Mouse (Mus musculus): ENCODE results near the gene Rpl7a.

Rpl7a gene

DNA sequence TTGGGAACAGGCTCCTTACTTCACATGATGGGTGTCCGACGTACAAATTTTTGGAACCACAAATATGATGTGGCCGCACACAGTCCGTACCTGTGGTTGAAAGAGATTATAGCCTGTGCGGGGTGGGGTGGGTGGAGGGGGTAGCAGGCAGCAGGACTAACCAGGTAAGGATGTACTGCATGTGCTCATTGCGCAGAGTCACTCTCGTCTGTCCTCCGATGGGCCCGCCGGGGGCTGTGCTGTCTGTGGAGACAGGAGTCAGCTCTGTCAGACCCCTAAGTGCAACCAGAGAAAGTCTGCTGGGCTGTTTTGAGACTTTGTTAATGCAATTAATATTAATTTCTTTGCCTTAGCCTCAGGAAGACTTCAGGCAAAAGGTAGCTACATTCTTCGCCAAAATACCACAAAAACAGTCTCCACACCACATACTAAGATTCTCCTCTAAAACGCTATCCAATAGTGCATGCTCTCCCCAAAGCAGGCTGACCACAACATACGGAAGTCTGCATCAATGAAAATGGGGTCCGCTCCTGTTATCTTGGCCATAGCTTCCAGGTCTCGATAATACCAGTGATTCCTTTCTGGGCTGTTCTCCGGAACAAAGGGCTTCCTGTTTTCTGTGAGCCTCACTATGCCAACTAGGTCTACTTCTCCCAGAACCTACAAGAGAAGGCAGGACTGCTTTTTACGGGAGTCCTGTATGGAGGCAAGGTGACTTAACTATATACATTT lies 3.0 kb downstream of the Rpl7a start:
- in situ Hi-C loops (cut with MboI) = loop anchor here (25.0 kb wide), 2 partner anchors 476 to 1351 kb away; partner anchors contain the start of genes Edf1, Mamdc4 and Sec16a

DNA sequence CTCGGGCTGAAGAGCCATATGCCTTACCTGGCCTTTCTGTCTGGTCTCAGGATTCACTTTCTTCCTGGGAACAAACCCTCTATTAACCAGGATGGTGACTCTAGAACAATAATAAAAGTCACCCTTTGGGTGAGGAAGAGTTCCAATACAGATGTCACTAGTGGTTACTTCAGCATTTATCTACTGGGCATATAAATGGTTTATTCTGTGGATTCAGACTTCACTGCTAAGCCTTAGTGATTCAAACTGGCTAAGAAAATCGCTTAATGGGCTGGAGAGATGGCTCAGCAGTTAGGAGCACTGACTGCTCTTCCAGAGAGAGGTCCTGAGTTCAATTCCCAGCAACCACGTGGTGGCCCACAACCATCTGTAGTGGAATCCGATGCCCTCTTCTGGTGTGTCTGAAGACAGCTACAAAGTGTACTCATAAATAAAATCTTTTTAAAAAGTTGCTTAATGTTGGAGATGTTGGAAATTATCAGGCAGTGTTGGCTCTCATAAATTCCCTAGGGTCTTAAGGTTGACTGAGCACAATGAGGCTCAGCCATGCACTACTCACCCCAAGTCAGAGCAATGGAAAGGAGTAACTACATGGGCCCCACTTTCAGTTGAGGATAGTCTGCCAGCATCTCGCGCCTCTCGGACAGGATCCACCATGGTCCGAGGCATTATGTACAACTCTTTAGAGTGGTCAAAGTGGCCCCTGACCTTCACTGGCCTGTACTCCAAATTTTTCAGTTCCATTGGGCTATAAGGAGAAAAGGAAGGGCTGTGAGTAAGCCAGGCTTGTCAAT lies 3.8 kb downstream of the Rpl7a start:
- in situ Hi-C loops (cut with MboI) = loop anchor here (25.0 kb wide), 2 partner anchors 477 to 1352 kb away; partner anchors contain the start of genes Edf1, Mamdc4 and Sec16a

DNA sequence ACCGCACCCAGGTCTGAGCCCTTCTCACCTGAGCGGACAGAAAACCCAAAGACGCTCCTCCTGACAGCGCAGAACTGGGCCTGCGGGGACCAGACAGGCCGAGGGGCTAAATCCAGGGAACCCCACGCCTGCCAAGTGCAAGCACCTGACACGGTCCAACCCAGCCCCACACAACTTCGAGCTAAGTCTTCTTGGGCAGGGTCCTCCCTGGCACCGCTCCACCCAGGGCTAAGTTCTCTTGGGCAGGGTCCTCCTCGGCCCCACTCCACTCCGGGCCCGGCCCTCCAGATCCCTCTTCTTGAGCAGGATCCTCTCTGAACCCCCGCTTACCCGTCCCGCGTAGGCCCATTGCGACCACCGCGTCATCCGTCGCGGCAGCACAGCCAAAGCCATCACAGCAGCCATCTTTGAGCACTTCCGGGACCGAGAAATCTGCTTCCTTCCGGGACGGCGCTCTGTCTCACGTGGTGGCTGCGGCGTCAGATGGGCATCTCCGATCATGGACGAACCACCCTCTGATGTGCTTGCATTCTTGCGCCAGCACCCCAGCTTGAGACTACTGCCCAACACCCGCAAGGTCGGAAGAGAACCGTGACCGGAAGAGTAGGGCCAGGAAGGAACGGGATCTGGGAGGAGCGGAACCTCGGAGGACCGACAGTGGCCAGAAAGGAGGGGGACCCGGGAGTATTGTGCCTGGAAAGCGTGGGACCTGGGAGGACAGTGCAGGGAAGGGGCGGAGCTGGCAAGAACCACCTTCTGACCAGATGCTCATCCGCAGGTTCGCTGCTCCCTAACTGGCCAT lies 5.6 kb downstream of the Rpl7a start, which contains the start of the genes Surf2 and Surf1:
Gene Surf2 (plus strand): TSS at position 441 of the 802 bp plus-strand sequence.
Gene Surf1 (minus strand): TSS at position 604 of the 802 bp plus-strand sequence.
- in situ Hi-C loops (cut with MboI) = loop anchor here (25.0 kb wide), 2 partner anchors 479 to 1354 kb away; partner anchors contain the start of genes Edf1, Mamdc4 and Sec16a

DNA sequence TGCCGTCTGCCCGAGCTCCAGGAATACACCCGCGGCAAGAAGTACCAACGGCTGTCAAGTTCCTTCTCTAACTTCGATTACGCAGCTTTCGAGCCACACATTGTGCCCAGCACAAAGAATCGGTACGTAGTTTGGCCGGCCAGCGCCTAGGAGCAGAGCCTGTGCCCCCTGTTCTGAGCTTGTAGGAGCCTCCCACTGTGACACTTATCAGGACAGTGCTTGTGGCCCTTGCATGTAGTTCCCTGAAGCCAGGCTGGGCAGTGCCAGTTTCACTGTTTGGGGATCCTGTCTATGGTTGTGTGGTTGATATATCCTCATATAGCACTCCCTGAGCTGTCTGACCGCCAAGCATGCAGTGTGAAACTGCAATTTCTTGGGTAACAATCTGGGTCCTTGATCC lies 6.2 kb downstream of the Rpl7a start:
- in situ Hi-C loops (cut with MboI) = loop anchor here (25.0 kb wide), 2 partner anchors 479 to 1354 kb away; partner anchors contain the start of genes Edf1, Mamdc4 and Sec16a

DNA sequence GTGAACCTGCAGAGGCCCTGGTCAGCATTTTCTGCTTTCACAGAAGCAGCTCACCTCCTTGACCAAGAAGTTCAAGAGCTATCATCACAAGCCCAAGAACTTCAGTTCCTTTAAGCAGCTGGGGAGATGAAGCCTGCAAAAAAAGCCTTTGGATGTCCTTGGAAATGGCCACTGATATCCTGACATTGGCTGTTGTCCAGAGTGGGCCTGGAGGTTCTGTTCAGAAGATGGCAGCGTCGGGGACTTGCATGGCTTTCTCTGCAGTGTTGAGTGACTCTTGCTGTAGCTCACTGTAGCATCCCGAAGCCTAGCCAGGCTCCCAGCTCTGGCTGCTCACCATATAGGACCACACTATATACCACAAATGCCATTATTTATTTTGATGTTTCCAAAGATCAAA lies 9.1 kb downstream of the Rpl7a start:
- in situ Hi-C loops (cut with MboI) = loop anchor here (25.0 kb wide), 2 partner anchors 482 to 1357 kb away; partner anchors contain the start of genes Edf1, Mamdc4 and Sec16a

DNA sequence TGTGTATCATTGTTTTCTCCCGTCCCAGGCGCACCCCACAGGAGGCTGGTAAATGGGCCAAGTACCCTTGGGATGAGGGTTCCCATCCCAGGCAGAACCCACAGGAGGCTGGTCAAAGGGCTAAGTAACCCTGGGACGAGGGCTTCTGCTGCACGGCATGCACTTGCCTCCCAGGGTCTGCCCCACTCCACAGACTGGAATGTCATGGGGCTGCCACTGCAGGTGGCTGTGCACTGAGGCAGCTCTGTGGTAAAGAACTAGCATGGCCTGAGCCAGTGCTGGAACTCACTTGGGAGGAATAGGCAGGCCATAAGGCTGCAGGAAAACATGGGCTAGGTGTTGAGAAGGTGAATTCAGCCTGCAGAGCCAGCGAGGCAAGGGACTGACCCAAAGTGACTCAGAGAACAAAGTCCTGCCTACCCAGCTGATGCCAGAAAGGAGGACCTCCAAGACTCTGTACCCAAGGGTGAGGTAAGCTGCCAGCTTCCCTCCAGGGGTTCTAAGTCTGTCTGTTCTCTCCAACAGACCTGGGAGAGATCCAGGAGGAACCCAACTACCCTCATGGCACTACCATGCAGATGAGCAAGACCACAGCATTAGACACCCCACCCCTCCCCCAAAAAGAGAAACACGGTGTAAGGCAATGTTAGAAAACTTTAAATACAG lies 9.8 kb downstream of the Rpl7a start:
- in situ Hi-C loops (cut with MboI) = loop anchor here (25.0 kb wide), 2 partner anchors 483 to 1358 kb away; partner anchors contain the start of genes Edf1, Mamdc4 and Sec16a

DNA sequence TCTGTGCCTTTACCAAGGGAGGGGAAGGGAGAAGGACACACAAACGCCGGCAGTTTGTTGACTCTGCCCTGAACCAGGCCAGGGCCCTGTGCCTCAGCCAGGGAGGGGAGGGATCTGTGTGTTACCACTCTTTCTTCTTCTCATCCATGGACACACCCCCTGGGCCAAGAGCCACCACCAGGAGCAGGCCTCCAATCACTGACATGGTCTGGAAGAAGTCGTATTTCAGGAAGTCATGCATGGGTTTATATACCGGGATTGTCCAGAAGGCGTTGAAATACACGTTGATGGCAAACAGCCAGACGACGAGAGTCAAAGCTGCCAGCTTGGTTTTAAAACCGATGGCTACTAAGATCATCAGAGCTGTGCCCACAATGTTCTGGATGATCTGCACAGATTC lies 11.2 kb downstream of the Rpl7a start:
- in situ Hi-C loops (cut with MboI) = loop anchor here (25.0 kb wide), 2 partner anchors 484 to 1359 kb away; partner anchors contain the start of genes Edf1, Mamdc4 and Sec16a

DNA sequence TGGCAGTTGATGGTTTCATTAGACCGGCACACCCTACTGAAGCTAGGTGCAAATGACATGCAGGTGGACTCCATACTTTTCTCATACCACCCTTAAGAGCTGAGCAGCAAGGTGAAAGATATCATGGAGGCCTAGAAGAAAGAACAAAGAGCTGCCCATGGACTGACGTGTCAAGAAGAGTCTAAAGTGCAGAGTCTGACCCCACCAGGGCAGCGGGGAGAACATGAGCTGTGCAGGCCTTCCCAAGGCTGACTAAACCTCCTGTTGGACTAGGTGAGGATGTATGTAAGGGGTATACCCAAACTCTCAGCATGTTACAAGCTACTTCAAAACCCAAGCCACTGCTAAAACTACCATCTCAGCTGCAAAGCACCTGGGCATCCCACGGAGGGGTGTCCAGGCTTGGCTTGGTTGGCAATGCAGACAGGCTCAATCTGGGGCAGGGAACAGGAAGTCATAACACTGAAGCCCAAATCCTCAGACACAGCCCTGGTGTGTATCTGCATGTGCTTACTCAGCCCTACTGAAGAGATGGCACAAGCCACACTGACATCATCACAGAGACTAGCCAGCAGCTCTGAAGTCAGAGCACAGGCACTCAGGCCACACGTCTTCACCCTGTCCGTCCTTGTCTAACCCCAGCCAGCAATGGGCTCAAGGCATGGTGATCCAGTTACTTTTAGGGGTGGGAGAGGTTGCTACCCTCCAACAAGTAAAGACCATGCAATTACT lies 17.3 kb downstream of the Rpl7a start:
- in situ Hi-C loops (cut with MboI) = no loop called here

DNA sequence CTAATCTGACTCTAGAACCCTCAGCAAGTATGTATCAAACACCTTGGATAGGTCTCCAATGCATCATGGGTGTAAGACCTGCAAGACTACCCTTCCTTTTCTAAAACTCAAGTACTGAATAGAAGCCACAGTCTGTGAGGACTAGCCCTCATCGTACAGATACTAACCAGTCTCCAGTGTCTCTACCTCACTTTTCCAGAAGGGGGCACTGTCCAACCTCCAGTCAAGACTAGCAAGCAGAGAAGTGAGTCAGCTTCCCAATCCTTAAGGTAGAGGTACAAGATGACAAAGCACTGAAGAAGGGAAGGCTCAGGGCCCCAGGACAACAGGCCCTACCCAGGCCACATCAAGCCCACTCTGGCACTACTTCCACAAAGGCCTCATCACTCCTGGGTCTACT lies 19.8 kb downstream of the Rpl7a start:
- in situ Hi-C loops (cut with MboI) = loop anchor here (10.0 kb wide), 1 partner anchor 104 kb away; no protein-coding TSS in a partner anchor

DNA sequence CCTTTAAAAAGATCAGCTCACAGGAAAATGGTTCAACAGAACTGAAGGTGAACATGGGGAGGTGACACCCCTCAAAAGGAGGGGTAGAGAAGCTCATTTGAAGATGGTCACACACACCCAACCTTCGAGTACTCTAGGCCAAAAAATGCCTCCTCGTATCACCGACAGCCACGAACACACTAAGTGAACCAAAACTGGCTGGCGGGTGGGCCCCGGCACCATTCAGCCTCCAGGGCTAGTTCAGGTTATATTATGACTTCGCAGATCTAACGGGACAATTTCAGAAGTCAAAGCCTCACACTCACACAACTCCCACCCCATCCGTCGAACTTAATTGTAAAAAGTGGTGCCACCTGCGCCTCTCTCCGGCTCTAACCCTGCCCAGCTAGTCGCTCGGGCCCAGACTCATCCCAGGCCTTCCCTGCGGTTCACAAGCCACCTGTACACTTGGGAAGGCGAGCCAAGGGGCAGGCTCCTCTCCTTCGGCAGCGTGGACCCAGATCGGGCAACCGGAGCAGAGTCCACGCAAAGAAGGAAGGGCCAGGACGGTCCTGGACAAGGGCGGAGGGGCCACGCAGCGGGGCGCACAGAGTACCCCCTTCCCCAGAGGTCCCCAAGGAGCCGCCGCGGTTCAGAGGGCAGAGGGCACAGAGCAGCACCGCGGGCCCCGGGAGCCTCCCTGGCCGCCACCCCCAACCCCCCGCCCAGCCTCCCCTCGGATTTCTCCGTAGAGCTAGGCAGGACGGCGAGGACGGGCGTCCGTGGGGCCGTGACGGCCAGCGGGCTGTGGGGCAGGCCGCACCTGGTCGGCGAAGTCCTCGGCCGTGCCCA lies 22.1 kb downstream of the Rpl7a start:
- in situ Hi-C loops (cut with MboI) = loop anchor here (10.0 kb wide), 1 partner anchor 102 kb away; no protein-coding TSS in a partner anchor

DNA sequence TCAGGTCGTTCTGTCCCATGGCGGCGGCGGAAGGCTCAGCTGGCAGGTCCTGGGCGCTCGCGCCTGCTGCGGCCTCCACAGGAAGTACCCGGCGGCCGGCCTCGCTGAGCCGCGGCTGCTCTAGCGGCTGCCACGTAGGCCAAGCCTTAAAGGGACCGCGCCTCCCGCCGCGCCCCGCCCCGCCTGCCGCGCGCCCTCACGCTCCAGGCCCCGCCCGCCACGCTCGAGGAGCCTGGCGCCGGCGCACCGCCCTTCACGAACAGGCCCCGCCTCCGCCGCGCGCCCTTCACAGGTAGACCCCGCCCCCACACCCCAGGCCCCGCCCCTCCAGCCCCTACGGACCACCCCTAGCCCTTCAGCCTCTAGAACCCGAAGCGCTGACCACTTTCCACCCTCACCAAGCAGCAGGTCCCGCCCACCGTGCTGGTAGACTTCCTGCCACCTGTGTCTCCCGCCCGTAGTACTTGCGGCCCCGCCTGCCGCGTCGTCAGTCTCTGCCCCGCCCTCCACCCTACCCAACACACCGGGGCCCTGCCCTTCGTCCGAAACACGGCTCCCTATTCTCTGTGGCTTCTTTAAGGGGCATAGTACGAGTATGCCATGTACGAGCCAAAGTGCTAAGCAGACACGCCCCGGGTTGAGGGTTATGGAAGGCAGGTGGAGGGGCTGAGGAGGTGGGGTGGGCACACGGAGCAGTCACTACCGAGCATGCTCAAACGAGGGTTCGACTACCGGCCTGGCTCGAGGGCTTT lies 22.9 kb downstream of the Rpl7a start, which contains the start of the genes Surf4 and Stkld1:
Gene Surf4 (minus strand): TSS at position 625 of the 752 bp plus-strand sequence.
Gene Stkld1 (plus strand): TSS at position 744 of the 752 bp plus-strand sequence.
- in situ Hi-C loops (cut with MboI) = loop anchor here (10.0 kb wide), 1 partner anchor 101 kb away; no protein-coding TSS in a partner anchor

DNA sequence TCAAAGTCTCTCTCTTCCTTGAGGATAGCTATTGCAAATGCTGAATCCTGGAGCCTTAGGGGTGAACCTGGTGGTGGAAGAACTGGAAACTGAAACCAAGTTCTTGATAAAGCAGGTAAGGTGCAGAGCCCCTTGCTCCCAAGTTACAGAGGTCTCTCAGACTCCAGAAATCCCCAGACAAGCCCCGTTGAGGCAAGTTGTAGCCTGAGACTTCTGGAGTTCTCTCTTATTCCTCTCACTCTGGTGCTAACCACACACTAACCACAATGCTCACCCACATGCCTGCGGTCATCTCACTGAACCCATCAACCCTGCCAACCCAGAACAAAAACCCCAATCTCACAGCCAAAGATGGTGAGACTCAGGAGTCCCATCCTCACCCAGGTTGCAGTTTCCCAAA lies 24.7 kb downstream of the Rpl7a start:
- in situ Hi-C loops (cut with MboI) = loop anchor here (10.0 kb wide), 1 partner anchor 100 kb away; no protein-coding TSS in a partner anchor

DNA sequence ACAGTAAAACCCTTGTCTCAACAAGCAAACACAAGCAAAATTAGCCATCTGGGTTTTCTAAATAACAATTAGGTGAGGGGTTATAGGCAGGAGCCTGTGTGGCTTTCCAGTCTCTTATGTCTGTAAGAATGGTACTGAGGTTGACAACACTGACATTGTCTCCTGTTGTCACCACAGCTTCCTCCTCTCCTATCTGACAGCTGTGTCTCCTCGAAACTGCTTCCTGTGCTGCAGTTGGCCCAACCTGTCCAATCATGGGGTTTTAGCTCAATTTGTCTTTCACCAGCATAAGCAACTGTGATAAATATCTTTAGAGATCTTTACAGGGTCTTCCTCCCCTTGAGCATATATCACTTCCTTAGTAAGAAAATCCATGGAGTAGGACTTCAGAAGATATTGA lies 25.9 kb downstream of the Rpl7a start:
- in situ Hi-C loops (cut with MboI) = loop anchor here (10.0 kb wide), 1 partner anchor 98 kb away; no protein-coding TSS in a partner anchor

DNA sequence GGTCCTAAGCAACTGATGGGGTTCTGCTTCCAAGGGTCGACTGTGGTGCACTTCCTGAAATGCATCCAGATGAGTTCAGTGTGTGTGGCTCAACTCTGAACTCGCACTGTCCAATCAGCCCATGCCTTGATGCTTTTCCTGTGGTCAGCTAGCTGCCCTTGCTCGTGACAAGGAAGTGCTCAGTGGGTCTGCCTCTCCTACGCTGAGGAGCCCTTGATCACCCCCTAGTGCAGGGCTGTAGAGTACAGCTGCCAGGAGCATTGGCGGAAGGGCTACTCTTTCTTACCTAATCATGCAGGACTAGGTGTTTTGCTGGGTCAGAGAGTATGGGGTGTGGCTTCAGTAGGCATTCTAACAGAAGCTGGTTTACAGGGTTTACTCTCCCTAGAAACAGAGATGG lies 31.0 kb downstream of the Rpl7a start:
- in situ Hi-C loops (cut with MboI) = no loop called here

DNA sequence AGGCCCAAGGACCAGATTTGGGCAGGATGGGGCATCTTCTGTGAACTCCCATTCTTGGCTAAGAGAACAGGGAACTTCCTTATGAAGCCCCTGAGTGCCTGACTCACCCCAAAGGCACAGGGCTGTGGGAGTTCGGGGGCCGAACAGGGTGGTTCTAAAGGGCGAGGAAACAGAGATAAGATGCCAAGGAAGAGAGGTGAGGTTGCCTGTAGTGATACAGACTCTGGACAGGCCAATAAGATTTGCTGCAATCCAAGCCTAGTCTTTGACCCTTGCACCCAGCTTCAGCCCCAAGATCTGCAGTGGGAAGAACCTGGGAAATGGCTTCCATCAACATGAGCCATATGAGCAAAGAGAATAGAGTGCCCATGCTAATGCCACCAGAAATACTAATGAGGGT lies 32.7 kb downstream of the Rpl7a start:
- in situ Hi-C loops (cut with MboI) = no loop called here

DNA sequence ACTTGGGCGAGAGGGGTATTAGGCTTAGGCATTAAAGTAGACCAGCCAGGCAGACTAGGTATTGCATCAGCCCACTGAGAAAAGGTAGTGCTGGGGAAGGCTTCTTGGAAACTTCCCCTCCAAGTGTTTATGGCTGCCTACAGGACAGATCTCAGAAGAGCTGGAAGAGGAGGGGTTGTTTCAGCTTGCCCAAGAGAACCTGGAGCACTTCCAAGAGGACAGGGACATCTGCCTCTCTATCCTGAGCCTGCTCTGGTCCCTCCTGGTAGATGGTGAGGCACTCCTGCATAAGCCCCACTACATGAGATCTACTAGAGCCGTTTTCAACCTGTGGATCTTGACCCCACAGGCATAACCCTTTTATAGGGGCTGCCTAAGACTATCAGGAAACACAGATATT lies 39.8 kb downstream of the Rpl7a start:
- in situ Hi-C loops (cut with MboI) = no loop called here

DNA sequence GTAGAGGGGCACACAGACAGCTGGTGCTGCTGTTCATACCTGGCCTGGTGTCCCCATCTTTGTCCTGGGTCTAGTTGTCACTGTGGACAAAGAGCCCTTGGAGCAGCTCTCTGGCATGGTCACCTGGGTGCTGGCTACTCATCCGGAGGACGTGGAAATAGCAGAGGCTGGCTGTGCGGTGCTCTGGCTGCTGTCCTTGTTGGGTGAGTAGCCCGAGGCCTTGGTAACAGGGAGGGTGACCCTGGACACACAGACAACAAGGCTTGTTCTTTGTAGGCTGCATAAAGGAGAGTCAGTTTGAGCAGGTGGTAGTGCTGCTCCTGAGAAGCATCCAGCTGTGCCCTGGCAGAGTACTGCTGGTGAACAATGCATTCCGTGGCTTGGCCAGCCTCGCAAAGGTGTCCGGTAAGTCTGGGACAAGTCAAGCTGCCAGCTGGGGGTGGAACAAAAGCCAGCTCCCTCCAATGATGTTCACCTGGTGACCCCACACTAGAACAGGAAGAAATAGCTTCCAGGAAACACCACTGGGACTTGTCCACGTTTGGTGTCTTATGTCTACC lies 40.9 kb downstream of the Rpl7a start:
- in situ Hi-C loops (cut with MboI) = no loop called here

DNA sequence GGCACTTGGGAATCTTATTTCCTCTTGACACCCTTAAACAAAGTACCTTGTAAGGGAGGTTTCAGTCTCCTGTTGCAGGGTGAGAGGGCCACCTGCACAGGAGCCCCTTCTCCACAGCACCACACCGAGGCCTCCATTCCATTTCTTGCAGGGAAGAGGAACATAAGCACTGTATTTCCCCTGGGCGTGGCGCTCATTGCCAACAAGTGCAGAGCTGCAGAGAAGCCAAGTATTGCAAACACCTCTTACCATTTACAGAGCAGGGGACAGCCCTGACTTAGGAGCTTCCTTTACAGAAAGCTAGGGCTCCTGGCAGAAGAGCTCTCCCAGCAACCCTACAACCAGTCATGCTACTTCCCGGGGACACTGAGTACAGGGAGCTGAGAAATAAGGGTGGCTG lies 41.6 kb downstream of the Rpl7a start:
- in situ Hi-C loops (cut with MboI) = no loop called here
